Mouse (Mus musculus) hindbrain, embryonic 16.5 days (tissue): ENCODE results near the gene Taf6. TPM values are rescaled to one million over a fixed set of nuclear protein-coding genes. Genes with fewer than 3 reads are reported as not detected.

ENCODE experiments used
- ATAC-seq: fragments of 200-750 bp; cut with Nextera tagmentation; 2 replicates; pipeline ENCODE4 v1.8.0; 2017; ENCODE audit warnings: moderate TSS enrichment, moderate library complexity
- H3K27ac ChIP-seq: fragments of 300-500 bp; sonication (generic); 2 replicates; pipeline ENCODE4 v1.5.1; 2014; ENCODE audit warnings: low read depth, mild to moderate bottlenecking, control low read depth, low read length, moderate library complexity
- H3K27me3 ChIP-seq: fragments of 300-500 bp; sonication (generic); replicated peaks from 2 replicates; pipeline ENCODE4 v1.6.1; 2014; ENCODE audit warnings: low read length; ENCODE audit not compliant: control insufficient read depth, insufficient read depth
- H3K36me3 ChIP-seq: fragments of 300-500 bp; sonication (generic); 2 replicates; pipeline ENCODE4 v1.6.1; 2014; ENCODE audit warnings: mild to moderate bottlenecking, low read length, moderate library complexity, mixed read lengths; ENCODE audit not compliant: control insufficient read depth, insufficient read depth
- H3K4me1 ChIP-seq: fragments of 300-500 bp; sonication (generic); 2 replicates; pipeline ENCODE4 v1.6.1; 2014; ENCODE audit warnings: low read depth, low read length; ENCODE audit not compliant: control insufficient read depth, insufficient read depth
- H3K4me2 ChIP-seq: fragments of 300-500 bp; sonication (generic); 2 replicates; pipeline ENCODE4 v1.6.1; 2014; ENCODE audit warnings: mild to moderate bottlenecking, low read length, control low read depth, moderate library complexity
- H3K4me3 ChIP-seq: fragments of 300-500 bp; sonication (generic); 2 replicates; pipeline ENCODE4 v1.5.1; 2014; ENCODE audit warnings: mild to moderate bottlenecking, low read length, control low read depth, moderate library complexity
- H3K9ac ChIP-seq: fragments of 300-500 bp; sonication (generic); 2 replicates; pipeline ENCODE4 v1.6.1; 2014; ENCODE audit warnings: low read depth, mild to moderate bottlenecking, control low read depth, low read length, moderate library complexity
- H3K9me3 ChIP-seq: fragments of 300-500 bp; sonication (generic); 2 replicates; pipeline ENCODE4 v1.6.1; 2014; ENCODE audit warnings: mild to moderate bottlenecking, low read length, moderate library complexity; ENCODE audit not compliant: control insufficient read depth
- WGBS: fragments of 180-500 bp; shearing (Covaris S2); extraction: QIAGEN DNeasy Blood & Tissue Kit; methylation state at CpG from one replicate; pipeline ENCODE4 v1.1.7; 2014; 5-methylcytosine and 5-hydroxymethylcytosine counted together
- polyA plus RNA-seq: library from polyadenylated mRNA; unstranded; fragments of >200 nt; fragmentation: Nextera tagmentation; extraction: Ambion mirVana; gene quantifications from 2 replicates; pipeline ENCODE4 v1.2.1, GENCODE M21; 2015

The Taf6 gene
- polyA plus RNA-seq = 64.7 and 75.2 TPM in 2 replicates

DNA sequence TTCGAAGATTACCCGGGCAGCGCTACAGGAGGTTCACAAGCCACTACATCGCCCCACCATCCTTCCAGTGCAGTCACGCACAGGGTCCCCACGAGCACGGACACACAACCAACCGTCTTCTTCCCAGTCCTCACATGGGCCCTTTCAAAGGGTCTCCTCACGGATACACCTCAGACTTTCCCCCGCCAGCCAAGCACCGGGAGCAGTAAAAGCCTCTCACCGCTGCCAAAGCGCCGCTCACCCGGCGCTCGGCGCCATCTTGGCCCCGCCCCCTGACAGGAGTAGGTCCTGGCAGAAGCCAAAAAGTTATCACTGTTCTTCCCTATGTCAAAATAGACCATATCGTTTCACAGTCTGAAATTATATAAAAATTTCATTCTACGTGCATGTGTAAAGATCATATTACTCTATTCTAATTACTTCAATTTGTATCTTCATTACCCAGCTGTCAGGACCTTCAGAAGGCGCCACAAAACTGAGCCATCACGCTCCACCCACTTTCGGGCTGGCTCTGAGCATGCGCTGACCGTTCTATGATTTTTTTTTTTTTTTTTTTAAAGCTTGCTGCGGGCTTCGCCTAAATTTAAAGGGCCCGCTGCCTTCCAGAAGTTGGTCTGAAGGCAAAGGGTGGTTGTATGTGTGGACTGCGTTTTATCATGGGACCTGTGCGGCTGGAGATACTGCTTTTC, at the start of gene Taf6, which contains the start of gene Cnpy4:
TSS of gene Taf6 (minus strand) at position 502 of the 689 bp plus-strand sequence.
TSS of gene Cnpy4 (plus strand) at position 536 of the 689 bp plus-strand sequence.
- under 1% methylated on average over 31 of the region's 31 CpGs for WGBS
- H3K4me1 ChIP-seq = peaks cover 13% of the 10 kb centered on the region
- H3K4me2 ChIP-seq = peak within 1 kb of the TSS; percentile 88
- peak within 1 kb of the TSS; percentile 55 for H3K4me3 ChIP-seq
- H3K36me3 ChIP-seq = peaks cover 17% of the 10 kb centered on the region; the same call in 1 of the 2 replicates
- no peaks in the 10 kb centered on the region for H3K27me3 ChIP-seq
- ATAC-seq = peak; percentile 81
- peak within 1 kb of the TSS; percentile 83 for H3K9ac ChIP-seq
- no peaks in the 10 kb centered on the region for H3K9me3 ChIP-seq
- H3K27ac ChIP-seq = peak within 1 kb of the TSS; percentile 64

DNA sequence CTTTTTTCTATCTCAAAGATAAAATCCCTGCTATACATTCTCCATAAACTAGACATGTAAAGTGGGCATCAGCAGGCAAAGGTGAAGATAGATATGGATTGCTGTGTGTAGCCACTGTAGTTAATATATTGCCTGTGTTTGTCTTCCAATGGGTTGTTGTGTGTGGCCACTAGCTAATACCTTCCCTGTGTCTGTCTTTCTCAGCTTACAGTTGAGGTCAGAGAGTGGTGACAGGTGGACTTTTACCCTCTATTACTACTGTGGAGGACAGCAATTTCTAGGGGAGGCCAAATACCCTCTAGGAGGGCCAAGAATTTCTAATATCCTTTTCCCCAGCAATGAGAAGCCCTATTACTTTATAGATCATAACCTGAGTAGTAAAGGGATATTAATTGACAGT, 47.0 kb upstream of the Taf6 start:
- Histone ChIP-seq H3K4me1 (no peaks in the 10 kb centered on the region), H3K9me3 (no peaks in the 10 kb centered on the region), H3K36me3 (no peaks in the 10 kb centered on the region), H3K4me3 (no peak overlapping the region), H3K9ac (no peak overlapping the region), H3K4me2 (no peak overlapping the region), H3K27me3 (no peaks in the 10 kb centered on the region), H3K27ac (no peak overlapping the region)
- no peak for ATAC-seq

DNA sequence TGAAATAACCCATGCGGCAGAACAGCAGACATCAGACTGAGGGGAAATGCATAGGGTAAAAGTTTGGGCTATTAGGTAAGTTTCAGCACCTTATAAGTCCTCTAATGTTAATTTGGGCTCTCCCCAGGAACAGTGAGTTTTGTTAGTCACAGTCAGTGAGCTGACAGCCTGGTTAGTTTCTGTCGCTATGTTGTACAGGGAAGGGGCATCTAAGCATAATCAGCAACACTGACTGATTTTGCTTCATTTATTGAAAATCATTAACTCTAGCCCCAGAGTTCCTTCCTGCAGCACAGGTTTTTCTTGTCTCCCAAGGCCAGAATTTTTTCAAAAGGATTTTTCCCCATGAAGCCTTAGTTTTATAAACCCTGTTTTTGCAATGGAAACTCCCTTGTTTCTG, 46.5 kb upstream of the Taf6 start:
- 86% methylated on average over 2 of the region's 2 CpGs for WGBS
- no peak for ATAC-seq

DNA sequence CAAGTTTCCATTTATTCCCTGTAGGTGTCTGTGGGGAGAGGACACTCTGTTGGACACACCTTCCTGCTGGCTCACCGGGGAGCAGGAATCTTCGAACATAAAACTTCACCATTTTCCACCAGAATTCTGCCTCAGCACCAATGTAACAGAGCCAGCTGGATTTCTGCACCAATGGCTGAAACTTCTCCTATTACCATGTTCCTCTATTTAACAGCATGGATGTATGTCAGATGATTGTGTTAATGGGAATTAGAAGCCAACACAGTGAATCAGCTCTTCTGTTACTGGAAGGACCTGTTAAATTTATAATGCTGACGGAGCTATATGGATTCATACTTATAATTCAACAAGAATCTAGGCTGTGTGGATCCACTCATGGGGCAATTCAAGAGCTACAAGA, 42.3 kb upstream of the Taf6 start:
- Histone ChIP-seq H3K4me1 (no peaks in the 10 kb centered on the region), H3K27me3 (no peaks in the 10 kb centered on the region), H3K36me3 (no peaks in the 10 kb centered on the region), H3K27ac (no peak overlapping the region), H3K9me3 (no peaks in the 10 kb centered on the region), H3K9ac (no peak overlapping the region), H3K4me2 (no peak overlapping the region), H3K4me3 (no peak overlapping the region)
- ATAC-seq = no peak
- 94% methylated on average over 3 of the region's 3 CpGs for WGBS

More for the DNA sequence above, 46.5 kb upstream of the Taf6 start:
- Histone ChIP-seq H3K4me1 (no peaks in the 10 kb centered on the region), H3K36me3 (no peaks in the 10 kb centered on the region), H3K27ac (no peak overlapping the region), H3K9ac (no peak overlapping the region), H3K27me3 (no peaks in the 10 kb centered on the region), H3K9me3 (no peaks in the 10 kb centered on the region), H3K4me2 (no peak overlapping the region), H3K4me3 (no peak overlapping the region)

DNA sequence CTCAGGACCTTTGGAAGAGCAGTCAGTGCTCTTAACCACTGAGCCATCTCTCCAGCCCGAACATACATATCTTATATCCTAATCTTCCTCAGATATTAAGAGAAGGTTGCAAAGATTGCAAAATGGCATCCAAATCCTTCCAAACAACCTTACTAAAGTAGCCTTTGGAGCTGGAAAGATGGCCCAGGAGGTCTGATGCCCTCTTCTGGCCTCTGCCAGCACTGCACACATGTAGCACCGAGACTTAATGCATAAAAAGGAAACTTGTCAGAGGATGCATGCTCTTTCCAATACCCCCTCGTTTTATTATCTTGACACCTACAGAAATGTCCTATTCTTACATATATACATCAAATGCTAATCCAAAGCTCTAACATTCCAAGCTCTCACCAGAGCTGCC, 40.8 kb upstream of the Taf6 start:
- H3K4me3 ChIP-seq = no peak overlapping the region
- no peaks in the 10 kb centered on the region for H3K36me3 ChIP-seq
- 57% methylated on average over 3 of the region's 3 CpGs for WGBS
- no peak overlapping the region for H3K9ac ChIP-seq
- H3K27me3 ChIP-seq = no peaks in the 10 kb centered on the region
- H3K4me1 ChIP-seq = no peaks in the 10 kb centered on the region
- no peak overlapping the region for H3K4me2 ChIP-seq
- H3K27ac ChIP-seq = no peak overlapping the region
- no peaks in the 10 kb centered on the region for H3K9me3 ChIP-seq
- no peak for ATAC-seq

DNA sequence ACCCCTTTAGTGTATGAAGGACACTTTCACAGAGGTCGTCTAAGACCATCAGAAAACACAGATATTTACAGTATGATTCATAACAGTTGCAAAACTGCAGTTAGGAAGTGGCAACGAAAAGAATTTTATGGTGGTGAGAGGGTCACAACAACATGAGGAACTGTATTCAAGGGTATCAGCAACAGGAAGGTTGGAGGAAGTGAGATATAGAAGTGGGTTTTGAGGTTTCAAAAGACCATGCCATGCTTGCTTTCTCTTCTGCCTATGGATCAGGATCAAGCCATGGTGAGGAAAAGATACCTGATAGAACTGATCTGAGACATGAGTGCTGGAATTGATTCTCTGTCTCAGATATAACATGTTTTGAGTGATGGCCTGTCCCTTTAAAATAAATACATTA, 40.1 kb upstream of the Taf6 start:
- Histone ChIP-seq H3K4me2 (no peak overlapping the region), H3K27me3 (no peaks in the 10 kb centered on the region), H3K9ac (no peak overlapping the region), H3K4me3 (no peak overlapping the region), H3K36me3 (no peaks in the 10 kb centered on the region), H3K27ac (no peak overlapping the region), H3K9me3 (no peaks in the 10 kb centered on the region), H3K4me1 (no peaks in the 10 kb centered on the region)
- ATAC-seq = no peak
- 71% methylated on average over 2 of the region's 2 CpGs for WGBS

DNA sequence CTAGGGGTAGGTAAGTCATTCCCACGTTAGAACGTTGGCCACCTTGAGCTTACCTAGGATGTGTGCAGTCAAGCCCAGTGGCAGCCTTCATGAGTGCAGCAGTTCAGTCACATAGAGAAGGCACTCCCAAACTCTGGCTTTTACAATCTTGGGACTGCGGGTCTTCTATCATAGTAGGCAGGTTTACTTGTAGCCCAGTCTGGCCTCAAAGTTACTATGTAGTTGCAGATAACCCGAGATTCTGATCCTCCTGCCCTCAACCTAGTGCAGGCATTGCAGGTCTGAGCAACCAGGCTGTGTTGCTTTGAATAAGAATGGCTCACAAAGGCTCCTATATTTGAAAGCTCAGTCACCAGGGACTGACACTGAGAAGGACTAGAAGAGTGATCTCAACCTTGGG, 39.2 kb upstream of the Taf6 start:
- ATAC-seq = no peak
- WGBS = 76% methylated on average over 4 of the region's 4 CpGs

DNA sequence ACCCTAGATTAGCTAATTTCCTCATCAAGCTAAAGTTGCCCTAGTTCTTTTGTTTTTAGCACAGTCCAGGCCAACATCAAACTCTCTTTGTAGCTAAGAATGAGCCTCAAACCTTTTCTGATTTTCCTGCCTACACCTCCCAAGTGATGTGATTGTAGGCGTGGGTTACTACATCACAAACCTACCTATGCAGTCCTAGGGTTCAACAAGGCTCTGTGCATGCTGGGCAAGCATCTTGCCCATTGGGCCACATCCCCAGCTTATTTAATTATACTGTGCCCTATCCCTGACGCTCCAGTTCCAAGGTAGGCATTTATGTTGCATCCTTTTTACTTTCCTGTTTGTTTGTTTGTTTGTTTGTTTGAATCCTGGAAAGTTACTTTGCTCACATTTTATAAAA, 38.4 kb upstream of the Taf6 start, which contains the start of gene Nxpe5:
TSS of gene Nxpe5 (plus strand) at position 199 of the 400 bp plus-strand sequence.
- Histone ChIP-seq H3K36me3 (no peaks in the 10 kb centered on the region), H3K4me1 (no peaks in the 10 kb centered on the region), H3K4me3 (no peak within 1 kb of the TSS), H3K4me2 (no peak within 1 kb of the TSS), H3K27ac (no peak within 1 kb of the TSS), H3K9ac (no peak within 1 kb of the TSS), H3K27me3 (no peaks in the 10 kb centered on the region), H3K9me3 (no peaks in the 10 kb centered on the region)
- no peak for ATAC-seq
- WGBS = 58% methylated on average over 2 of the region's 2 CpGs

More for the DNA sequence above, 39.2 kb upstream of the Taf6 start:
- no peak overlapping the region for H3K9ac ChIP-seq
- H3K4me3 ChIP-seq = no peak overlapping the region
- H3K4me1 ChIP-seq = no peaks in the 10 kb centered on the region
- no peak overlapping the region for H3K27ac ChIP-seq
- no peak overlapping the region for H3K4me2 ChIP-seq
- H3K36me3 ChIP-seq = no peaks in the 10 kb centered on the region
- H3K9me3 ChIP-seq = no peaks in the 10 kb centered on the region
- no peaks in the 10 kb centered on the region for H3K27me3 ChIP-seq

DNA sequence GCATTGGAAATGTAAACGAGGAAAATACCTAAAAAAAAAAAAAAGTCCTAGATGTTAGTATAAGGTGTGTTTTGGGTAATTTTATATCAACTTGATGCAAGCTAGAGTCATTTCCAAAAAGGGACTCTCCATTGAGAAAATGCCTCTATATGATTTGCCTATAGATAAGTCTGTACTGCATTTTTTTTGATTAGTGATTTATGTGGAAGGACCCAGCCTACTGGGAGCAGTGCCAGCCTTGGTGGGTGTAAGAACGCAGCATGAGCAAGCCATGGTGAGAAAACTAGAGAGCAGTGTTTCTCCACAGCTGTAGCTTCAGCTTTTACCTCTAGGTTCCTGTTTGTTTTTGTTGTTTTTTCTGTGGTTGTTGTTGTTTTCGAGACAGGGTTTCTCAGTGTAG, 36.0 kb upstream of the Taf6 start:
- Histone ChIP-seq H3K36me3 (no peaks in the 10 kb centered on the region), H3K9me3 (no peaks in the 10 kb centered on the region), H3K27me3 (no peaks in the 10 kb centered on the region), H3K4me2 (no peak overlapping the region), H3K4me1 (no peaks in the 10 kb centered on the region), H3K9ac (no peak overlapping the region), H3K27ac (no peak overlapping the region), H3K4me3 (no peak overlapping the region)
- no peak for ATAC-seq
- 65% methylated on average over 3 of the region's 3 CpGs for WGBS
